Mouse (Mus musculus): ENCODE data around the gene Tfip11.

GRCm38 (mm10) chr5:112324637-112325545, 1.3 kb upstream of the Tfip11 start:
- TF ChIP-seq CTCF (IDR thresholded peaks at IDR 0.05; ENCODE audit: low read depth, low read length) (no peak), POLR2A (IDR thresholded peaks at IDR 0.05; ENCODE audit: borderline replicate concordance, low read depth, low read length) (no peak)
